ENCODE assay signal across 8 mouse cellular contexts in genomic region chr6:91441145-91441662, GRCm38 (mm10). TPM values are rescaled to one million over a fixed set of nuclear protein-coding genes. Genes with fewer than 3 reads are reported as not detected.
DNase-seq lines count a peak whose midpoint lies in the region; ATAC-seq and TF ChIP-seq lines count a peak whose summit lies in the region.

No protein-coding gene starts in this region.

- H3K4me2 ChIP-seq in forebrain, embryonic 16.5 days (ENCODE audit: low read length) = peak overlapping the region; percentile 99
- H3K4me2 ChIP-seq in liver, embryonic 12.5 days = peak overlapping the region; percentile 90
- H3K4me2 ChIP-seq in stomach, embryonic 15.5 days = peak overlapping the region; percentile 90

- peaks cover 3% of the 10 kb centered on the region; the same call in 1 of the 2 replicates for H3K4me1 ChIP-seq in bone marrow macrophage, adult 2 months (ENCODE audit: control insufficient read depth, insufficient read depth, low read length)
- H3K4me1 ChIP-seq in forebrain, embryonic 16.5 days (replicated peaks; ENCODE audit: control insufficient read depth, insufficient read depth, low read length) = peaks cover 6% of the 10 kb centered on the region
- peaks cover 21% of the 10 kb centered on the region for H3K4me1 ChIP-seq in liver, embryonic 12.5 days
- H3K4me1 ChIP-seq in stomach, embryonic 15.5 days = peaks cover 4% of the 10 kb centered on the region; the same call in 1 of the 2 replicates

- H3K9ac ChIP-seq in forebrain, embryonic 16.5 days (replicated peaks; ENCODE audit: low read depth, low read length) = peak overlapping the region; percentile 75
- H3K9ac ChIP-seq in liver, embryonic 12.5 days = peak overlapping the region; percentile 76
- H3K9ac ChIP-seq in stomach, embryonic 15.5 days = peak overlapping the region; percentile 42; the same call in 1 of the 2 replicates

- no peak for TF ChIP-seq CTCF in layer of hippocampus, adult 2 months (conservative IDR thresholded peaks at IDR 0.05)
- no peak for TF ChIP-seq CTCF in bone marrow macrophage, adult 2 months (IDR thresholded peaks at IDR 0.05; ENCODE audit: low read depth, low read length)

- no peaks in the 10 kb centered on the region for H3K9me3 ChIP-seq in forebrain, embryonic 16.5 days (ENCODE audit: control insufficient read depth, low read length)
- H3K9me3 ChIP-seq in liver, embryonic 12.5 days (replicated peaks) = no peaks in the 10 kb centered on the region
- H3K9me3 ChIP-seq in stomach, embryonic 15.5 days = no peaks in the 10 kb centered on the region

- ATAC-seq in forebrain, embryonic 16.5 days = peak; percentile 64
- ATAC-seq in liver, embryonic 12.5 days = peak; percentile 63
- ATAC-seq in stomach, embryonic 15.5 days (ENCODE audit: insufficient read depth, low FRiP score, low read depth) = peak; percentile 38; the same call in 1 of the 2 replicates

- TF ChIP-seq POLR2A in bone marrow macrophage, adult 2 months (IDR thresholded peaks at IDR 0.05; ENCODE audit: borderline replicate concordance, low read depth, low read length) = no peak

- H3K27me3 ChIP-seq in forebrain, embryonic 16.5 days (replicated peaks; ENCODE audit: control insufficient read depth, insufficient read depth, low read length) = no peaks in the 10 kb centered on the region; the same call in 1 of the 2 replicates
- H3K27me3 ChIP-seq in liver, embryonic 12.5 days (replicated peaks) = peaks cover 39% of the 10 kb centered on the region
- H3K27me3 ChIP-seq in stomach, embryonic 15.5 days (replicated peaks) = peaks cover 4% of the 10 kb centered on the region; the same call in 1 of the 2 replicates

- peak overlapping the region; percentile 58 for H3K4me3 ChIP-seq in layer of hippocampus, adult 2 months
- peak overlapping the region; percentile 68 for H3K4me3 ChIP-seq in bone marrow macrophage, adult 2 months (ENCODE audit: insufficient read depth, low read length)
- peak overlapping the region; percentile 69 for H3K4me3 ChIP-seq in forebrain, embryonic 16.5 days (replicated peaks; ENCODE audit: low read length)
- peak overlapping the region; percentile 73 for H3K4me3 ChIP-seq in liver, embryonic 12.5 days
- H3K4me3 ChIP-seq in stomach, embryonic 15.5 days (replicated peaks) = peak overlapping the region; percentile 58

- DNase-seq in layer of hippocampus, adult 2 months (ENCODE audit: low spot score in 2 of 2) = no peak
- DNase-seq in layer of hippocampus, adult 9-11 months = no peak
- no peak for DNase-seq in spleen, postnatal 36 days (ENCODE audit: low spot score in 2 of 2)
- no peak for DNase-seq in cerebellum, adult 11 months

- WGBS in forebrain, embryonic 16.5 days = 6% methylated on average over 19 of the region's 19 CpGs
- 1% methylated on average over 19 of the region's 19 CpGs for WGBS in liver, embryonic 12.5 days (ENCODE audit: insufficient replicate concordance)
- WGBS in stomach, embryonic 15.5 days = 3% methylated on average over 19 of the region's 19 CpGs

- no peaks in the 10 kb centered on the region for H3K36me3 ChIP-seq in forebrain, embryonic 16.5 days (ENCODE audit: control insufficient read depth, insufficient read depth)
- no peaks in the 10 kb centered on the region for H3K36me3 ChIP-seq in liver, embryonic 12.5 days
- no peaks in the 10 kb centered on the region for H3K36me3 ChIP-seq in stomach, embryonic 15.5 days

- peak overlapping the region; percentile 87 for H3K27ac ChIP-seq in layer of hippocampus, adult 2 months
- peak overlapping the region; percentile 41 for H3K27ac ChIP-seq in bone marrow macrophage, adult 2 months (ENCODE audit: insufficient read depth, low read depth, low read length)
- peak overlapping the region; percentile 72 for H3K27ac ChIP-seq in forebrain, embryonic 16.5 days (ENCODE audit: low read length)
- H3K27ac ChIP-seq in liver, embryonic 12.5 days = peak overlapping the region; percentile 77
- H3K27ac ChIP-seq in stomach, embryonic 15.5 days = peak overlapping the region; percentile 48; the same call in 1 of the 2 replicates

RNA-seq across cellular contexts. Expression of gene Wnt7a, which starts 30.0 kb away (rescaled TPM):
- 10 to 100 TPM; 18.0 to 25.3 TPM for total RNA-seq in layer of hippocampus, adult 2 months (2021)
- not detected in 2 replicates for polyA plus RNA-seq in bone marrow macrophage, adult 2 months (2012; ENCODE audit: insufficient read depth, insufficient read length, missing spikeins)
- 22.7 and 23.0 TPM in 2 replicates for polyA plus RNA-seq in forebrain, embryonic 16.5 days (2015; fragmentation: Nextera tagmentation; extraction: Ambion mirVana)
- polyA plus RNA-seq in liver, embryonic 12.5 days (2016; fragmentation: Nextera tagmentation; extraction: Ambion mirVana) = 0.04 TPM in 1 of 2 replicates, not detected in the other
- polyA plus RNA-seq in stomach, embryonic 15.5 days (2015; fragmentation: Nextera tagmentation; extraction: Ambion mirVana) = 0.04 TPM in 1 of 2 replicates, not detected in the other

RNA-seq across cellular contexts. Expression of gene Chchd4, which starts 32.1 kb away (rescaled TPM):
- total RNA-seq in layer of hippocampus, adult 2 months (2021) = 10 to 100 TPM; 19.3 to 21.8 TPM
- polyA plus RNA-seq in bone marrow macrophage, adult 2 months (2012; ENCODE audit: insufficient read depth, insufficient read length, missing spikeins) = 5.5 and 6.7 TPM in 2 replicates
- 33.7 and 40.4 TPM in 2 replicates for polyA plus RNA-seq in forebrain, embryonic 16.5 days (2015; fragmentation: Nextera tagmentation; extraction: Ambion mirVana)
- 26.5 and 31.5 TPM in 2 replicates for polyA plus RNA-seq in liver, embryonic 12.5 days (2016; fragmentation: Nextera tagmentation; extraction: Ambion mirVana)
- polyA plus RNA-seq in stomach, embryonic 15.5 days (2015; fragmentation: Nextera tagmentation; extraction: Ambion mirVana) = 25.9 and 29.7 TPM in 2 replicates

RNA-seq across cellular contexts. Expression of gene Tmem43, which starts 32.3 kb away (rescaled TPM):
- total RNA-seq in layer of hippocampus, adult 2 months (2021) = 10 to 100 TPM; 28.3 to 28.7 TPM
- polyA plus RNA-seq in bone marrow macrophage, adult 2 months (2012; ENCODE audit: insufficient read depth, insufficient read length, missing spikeins) = 82.3 and 87.5 TPM in 2 replicates
- polyA plus RNA-seq in forebrain, embryonic 16.5 days (2015; fragmentation: Nextera tagmentation; extraction: Ambion mirVana) = 60.6 and 63.2 TPM in 2 replicates
- 17.3 and 18.2 TPM in 2 replicates for polyA plus RNA-seq in liver, embryonic 12.5 days (2016; fragmentation: Nextera tagmentation; extraction: Ambion mirVana)
- polyA plus RNA-seq in stomach, embryonic 15.5 days (2015; fragmentation: Nextera tagmentation; extraction: Ambion mirVana) = 45.8 and 46.9 TPM in 2 replicates

Comparison
In these comparisons a context has a peak if more than half of its experiments do, and no peak if none do; other contexts are left out.
1. RNA of gene Wnt7a, which starts 30.0 kb away (polyA plus RNA-seq): 22.7 to 23.0 TPM in forebrain, embryonic 16.5 days; 0.04 TPM in stomach, embryonic 15.5 days, not detected in bone marrow macrophage, adult 2 months and 0.04 TPM in liver, embryonic 12.5 days; every median in the first group is over 10 times any median in the second.
2. Peak in every context shown above with its lines, with median percentiles within 50 percentile points of each other: H3K27ac ChIP-seq, H3K4me3 ChIP-seq, ATAC-seq, H3K4me2 ChIP-seq and H3K9ac ChIP-seq.